Mouse (Mus musculus) telencephalon, adult 2 months (tissue): ENCODE results near the gene Hlcs.

Source experiments
- DNase-seq: peaks from one replicate; pipeline ENCODE4 v3.0.0-alpha.2; 2011; ENCODE audit warnings: low read depth, low spot score

The Hlcs gene

GRCm38 (mm10) chr16:94246058-94246784 is 67.2 kb downstream of the Hlcs start:
- no peak for DNase-seq

GRCm38 (mm10) chr16:94241126-94241525 is 72.2 kb downstream of the Hlcs start:
- DNase-seq, result no peak

GRCm38 (mm10) chr16:94240190-94240589 is 73.2 kb downstream of the Hlcs start:
- DNase-seq, result no peak

- DNase-seq, result no peak
These were observed 73.8 kb downstream of the Hlcs start for GRCm38 (mm10) chr16:94239567-94239966.

GRCm38 (mm10) chr16:94239146-94239545 is 74.2 kb downstream of the Hlcs start:
- DNase-seq, result no peak

- DNase-seq, result no peak
These were observed 76.3 kb downstream of the Hlcs start for GRCm38 (mm10) chr16:94237130-94237484.

- DNase-seq, result peak; percentile 77
These were observed 76.9 kb downstream of the Hlcs start for GRCm38 (mm10) chr16:94236226-94237129.

GRCm38 (mm10) chr16:94235718-94236117 is 77.7 kb downstream of the Hlcs start:
- no peak for DNase-seq

- DNase-seq, result no peak
These were observed 79.2 kb downstream of the Hlcs start for GRCm38 (mm10) chr16:94234202-94234601.

- no peak for DNase-seq
These were observed 82.3 kb downstream of the Hlcs start for GRCm38 (mm10) chr16:94230909-94231575.

- DNase-seq, result no peak
These were observed 82.9 kb downstream of the Hlcs start for GRCm38 (mm10) chr16:94230499-94230898.

GRCm38 (mm10) chr16:94229890-94230289 is 83.5 kb downstream of the Hlcs start:
- DNase-seq, result no peak

GRCm38 (mm10) chr16:94228858-94229555 is 84.4 kb downstream of the Hlcs start:
- DNase-seq, result no peak

- DNase-seq, result no peak
These were observed 85.9 kb downstream of the Hlcs start for GRCm38 (mm10) chr16:94227328-94228018.

- no peak for DNase-seq
These were observed 90.0 kb downstream of the Hlcs start for GRCm38 (mm10) chr16:94223363-94223720.

GRCm38 (mm10) chr16:94222646-94223362 is 90.6 kb downstream of the Hlcs start:
- DNase-seq, result no peak

GRCm38 (mm10) chr16:94210689-94211357 is 102.5 kb downstream of the Hlcs start:
- no peak for DNase-seq

- peak; percentile 91 for DNase-seq
These were observed 103.7 kb downstream of the Hlcs start for GRCm38 (mm10) chr16:94209626-94210025.

GRCm38 (mm10) chr16:94208826-94209225 is 104.5 kb downstream of the Hlcs start:
- no peak for DNase-seq

- no peak for DNase-seq
These were observed 105.2 kb downstream of the Hlcs start for GRCm38 (mm10) chr16:94208152-94208551.
